Mouse (Mus musculus): ENCODE data around the gene Fam3a. TPM values are rescaled to one million over a fixed set of nuclear protein-coding genes. Genes with fewer than 3 reads are reported as not detected.

Fam3a gene
- polyA plus RNA-seq (2017; shearing (Covaris generic)): 10 to 100 TPM; 34.3 to 41.1 TPM

GRCm38 (mm10) chrX:74392535-74393443, at the start of gene Fam3a, which contains the start of gene Ikbkg:
Gene Fam3a (minus strand): TSS chrX:74393272.
Gene Ikbkg (plus strand): TSS chrX:74393290.

GRCm38 (mm10) chrX:74428826-74429276, 35.8 kb upstream of the Fam3a start, which contains the start of gene G6pdx:
Gene G6pdx (minus strand): TSS chrX:74429194.

GRCm38 (mm10) chrX:74372888-74373549, 20.1 kb downstream of the Fam3a start, which contains the start of the genes Ubl4a and Slc10a3:
Gene Ubl4a (minus strand): TSS chrX:74373218.
Gene Slc10a3 (minus strand): TSS chrX:74373349.

GRCm38 (mm10) chrX:74353467-74353770, 39.7 kb downstream of the Fam3a start, which contains the start of gene Lage3:
Gene Lage3 (minus strand): TSS chrX:74353618.

Other genes starting within 250 kb of the Fam3a start
- not detected for gene Tex28, start 225.4 kb downstream of the Fam3a start, polyA plus RNA-seq (2017; shearing (Covaris generic))
- gene Tktl1, start 216.0 kb downstream of the Fam3a start, polyA plus RNA-seq (2017; shearing (Covaris generic)): 1 to 10 TPM; 2.0 to 3.8 TPM
- gene Flna, start 143.5 kb downstream of the Fam3a start, polyA plus RNA-seq (2017; shearing (Covaris generic)): 100 to 1,000 TPM; 247 to 358 TPM
- gene Emd, start 138.6 kb downstream of the Fam3a start, polyA plus RNA-seq (2017; shearing (Covaris generic)): 10 to 100 TPM; 48.9 to 66.6 TPM
- gene Rpl10, start 122.5 kb downstream of the Fam3a start, polyA plus RNA-seq (2017; shearing (Covaris generic)): 10 to 100 TPM; 44.3 to 79.3 TPM
- 100 to 1,000 TPM; 140 to 181 TPM for gene Taz, start 111.4 kb downstream of the Fam3a start, polyA plus RNA-seq (2017; shearing (Covaris generic))
- gene Dnase1l1, start 110.9 kb downstream of the Fam3a start, polyA plus RNA-seq (2017; shearing (Covaris generic)): 10 to 100 TPM; 22.4 to 29.5 TPM
- gene Atp6ap1, start 96.2 kb downstream of the Fam3a start, polyA plus RNA-seq (2017; shearing (Covaris generic)): 100 to 1,000 TPM; 155 to 162 TPM
- 100 to 1,000 TPM; 260 to 309 TPM for gene Gdi1, start 88.3 kb downstream of the Fam3a start, polyA plus RNA-seq (2017; shearing (Covaris generic))
- 10 to 100 TPM; 78.9 to 83.6 TPM for gene Fam50a, start 80.2 kb downstream of the Fam3a start, polyA plus RNA-seq (2017; shearing (Covaris generic))
- 1 to 10 TPM; 2.4 to 6.9 TPM for gene Plxna3, start 64.2 kb downstream of the Fam3a start, polyA plus RNA-seq (2017; shearing (Covaris generic))
- 10 to 100 TPM; 34.3 to 51.6 TPM for gene Lage3, start 39.7 kb downstream of the Fam3a start, polyA plus RNA-seq (2017; shearing (Covaris generic))
- gene Ubl4a, start 20.1 kb downstream of the Fam3a start, polyA plus RNA-seq (2017; shearing (Covaris generic)): 10 to 100 TPM; 52.3 to 66.9 TPM
- 10 to 100 TPM; 40.0 to 40.5 TPM for gene Slc10a3, start 19.9 kb downstream of the Fam3a start, polyA plus RNA-seq (2017; shearing (Covaris generic))
- 10 to 100 TPM; 35.8 to 36.6 TPM for gene Ikbkg, start within 50 bp of the Fam3a start, polyA plus RNA-seq (2017; shearing (Covaris generic))
- 10 to 100 TPM; 47.5 to 51.1 TPM for gene G6pdx, start 35.9 kb upstream of the Fam3a start, polyA plus RNA-seq (2017; shearing (Covaris generic))
- gene Gm6880, start 88.1 kb upstream of the Fam3a start, polyA plus RNA-seq (2017; shearing (Covaris generic)): not detected
- not detected for gene Olfr1326-ps1, start 181.6 kb upstream of the Fam3a start, polyA plus RNA-seq (2017; shearing (Covaris generic))
- not detected for gene Olfr1325, start 199.4 kb upstream of the Fam3a start, polyA plus RNA-seq (2017; shearing (Covaris generic))